Mouse (Mus musculus): ENCODE results near the gene Trp53tg5. TPM values are rescaled to one million over a fixed set of nuclear protein-coding genes. Genes with fewer than 3 reads are reported as not detected.

Trp53tg5 gene
- polyA plus RNA-seq, 1 experiment, result not detected

- Histone ChIP-seq H3K4me1 (ENCODE audit: control insufficient read depth, insufficient read depth, low read length) (peaks cover 8% of the 10 kb centered on the region; the same call in 1 of the 2 replicates), H3K27ac (ENCODE audit: insufficient read depth, low read length) (no peak overlapping the region), H3K4me3 (ENCODE audit: insufficient read depth, low read length) (no peak overlapping the region)
- TF ChIP-seq POLR2A (IDR thresholded peaks at IDR 0.05; ENCODE audit: low read depth, low read length), result no peak
- TF ChIP-seq CTCF (IDR thresholded peaks at IDR 0.05; ENCODE audit: borderline replicate concordance, insufficient read depth, low read length), result no peak
These were observed 6.7 kb downstream of the Trp53tg5 start for GRCm38 (mm10) chr2:164466787-164467186.

- Histone ChIP-seq H3K4me1 (ENCODE audit: control insufficient read depth, insufficient read depth, low read length) (peaks cover 8% of the 10 kb centered on the region; the same call in 1 of the 2 replicates), H3K27ac (ENCODE audit: insufficient read depth, low read length) (no peak overlapping the region), H3K4me3 (ENCODE audit: insufficient read depth, low read length) (no peak overlapping the region)
- no peak for TF ChIP-seq CTCF (IDR thresholded peaks at IDR 0.05; ENCODE audit: borderline replicate concordance, insufficient read depth, low read length)
- TF ChIP-seq POLR2A (IDR thresholded peaks at IDR 0.05; ENCODE audit: low read depth, low read length), result no peak
These were observed 8.4 kb downstream of the Trp53tg5 start for GRCm38 (mm10) chr2:164465161-164465560.

- peaks cover 9% of the 10 kb centered on the region for H3K4me1 ChIP-seq (ENCODE audit: control insufficient read depth, insufficient read depth, low read length)
- peak; percentile 44; the same call in 1 of the 2 replicates for TF ChIP-seq CTCF (IDR thresholded peaks at IDR 0.05; ENCODE audit: borderline replicate concordance, insufficient read depth, low read length)
- peak; percentile 81 for TF ChIP-seq POLR2A (IDR thresholded peaks at IDR 0.05; ENCODE audit: low read depth, low read length)
- peak within 1 kb of the TSS; percentile 29; the same call in 1 of the 2 replicates for H3K27ac ChIP-seq (ENCODE audit: insufficient read depth, low read length)
- H3K4me3 ChIP-seq (ENCODE audit: insufficient read depth, low read length), result peak within 1 kb of the TSS; percentile 69
These were observed 12.6 kb downstream of the Trp53tg5 start, which contains the start of gene Gm20458 for GRCm38 (mm10) chr2:164460745-164461551. Gene Gm20458 (plus strand): TSS chr2:164460967.

- TF ChIP-seq CTCF (IDR thresholded peaks at IDR 0.05; ENCODE audit: borderline replicate concordance, insufficient read depth, low read length) (no peak), POLR2A (IDR thresholded peaks at IDR 0.05; ENCODE audit: low read depth, low read length) (no peak)
- Histone ChIP-seq H3K27ac (ENCODE audit: insufficient read depth, low read length) (no peak overlapping the region), H3K4me1 (ENCODE audit: control insufficient read depth, insufficient read depth, low read length) (peaks cover 9% of the 10 kb centered on the region), H3K4me3 (ENCODE audit: insufficient read depth, low read length) (no peak overlapping the region)
These were observed 15.0 kb downstream of the Trp53tg5 start for GRCm38 (mm10) chr2:164458535-164458934.

GRCm38 (mm10) chr2:164457942-164458341, 15.6 kb downstream of the Trp53tg5 start:
- TF ChIP-seq CTCF (IDR thresholded peaks at IDR 0.05; ENCODE audit: borderline replicate concordance, insufficient read depth, low read length), result no peak
- TF ChIP-seq POLR2A (IDR thresholded peaks at IDR 0.05; ENCODE audit: low read depth, low read length), result no peak
- H3K4me1 ChIP-seq (ENCODE audit: control insufficient read depth, insufficient read depth, low read length), result peaks cover 9% of the 10 kb centered on the region
- no peak overlapping the region for H3K27ac ChIP-seq (ENCODE audit: insufficient read depth, low read length)
- no peak overlapping the region for H3K4me3 ChIP-seq (ENCODE audit: insufficient read depth, low read length)

GRCm38 (mm10) chr2:164456864-164457300, 16.6 kb downstream of the Trp53tg5 start, which contains the start of gene Sys1:
Gene Sys1 (plus strand): TSS chr2:164456964.
- H3K27ac ChIP-seq (ENCODE audit: insufficient read depth, low read length), result peak within 1 kb of the TSS; percentile 98
- no peak within 1 kb of the TSS for H3K4me3 ChIP-seq (ENCODE audit: insufficient read depth, low read length)

GRCm38 (mm10) chr2:164456413-164456812, 17.1 kb downstream of the Trp53tg5 start:
- Histone ChIP-seq H3K4me1 (ENCODE audit: control insufficient read depth, insufficient read depth, low read length) (peaks cover 16% of the 10 kb centered on the region), H3K27ac (ENCODE audit: insufficient read depth, low read length) (peak overlapping the region; percentile 98), H3K4me3 (ENCODE audit: insufficient read depth, low read length) (no peak overlapping the region)
- TF ChIP-seq CTCF (IDR thresholded peaks at IDR 0.05; ENCODE audit: borderline replicate concordance, insufficient read depth, low read length) (no peak), POLR2A (IDR thresholded peaks at IDR 0.05; ENCODE audit: low read depth, low read length) (no peak)

More at GRCm38 (mm10) chr2:164456864-164457300, 16.6 kb downstream of the Trp53tg5 start, which contains the start of gene Sys1:
- TF ChIP-seq POLR2A (IDR thresholded peaks at IDR 0.05; ENCODE audit: low read depth, low read length) (no peak), CTCF (IDR thresholded peaks at IDR 0.05; ENCODE audit: borderline replicate concordance, insufficient read depth, low read length) (no peak)
- peaks cover 15% of the 10 kb centered on the region for H3K4me1 ChIP-seq (ENCODE audit: control insufficient read depth, insufficient read depth, low read length)

- H3K4me3 ChIP-seq (ENCODE audit: insufficient read depth, low read length), result no peak overlapping the region
- H3K27ac ChIP-seq (ENCODE audit: insufficient read depth, low read length), result peak overlapping the region; percentile 98
- peaks cover 16% of the 10 kb centered on the region for H3K4me1 ChIP-seq (ENCODE audit: control insufficient read depth, insufficient read depth, low read length)
- no peak for TF ChIP-seq POLR2A (IDR thresholded peaks at IDR 0.05; ENCODE audit: low read depth, low read length)
- no peak for TF ChIP-seq CTCF (IDR thresholded peaks at IDR 0.05; ENCODE audit: borderline replicate concordance, insufficient read depth, low read length)
These were observed 17.9 kb downstream of the Trp53tg5 start for GRCm38 (mm10) chr2:164455421-164456190.

GRCm38 (mm10) chr2:164454846-164455245, 18.7 kb downstream of the Trp53tg5 start:
- TF ChIP-seq POLR2A (IDR thresholded peaks at IDR 0.05; ENCODE audit: low read depth, low read length), result no peak
- TF ChIP-seq CTCF (IDR thresholded peaks at IDR 0.05; ENCODE audit: borderline replicate concordance, insufficient read depth, low read length), result no peak
- Histone ChIP-seq H3K4me1 (ENCODE audit: control insufficient read depth, insufficient read depth, low read length) (peaks cover 16% of the 10 kb centered on the region), H3K27ac (ENCODE audit: insufficient read depth, low read length) (peak overlapping the region; percentile 98), H3K4me3 (ENCODE audit: insufficient read depth, low read length) (no peak overlapping the region)

Measured in embryonic fibroblast, embryonic 13.5 days (primary cell).